Mouse (Mus musculus): ENCODE measurements around the gene Ifitm3.
"Not testable (repeated sequence)": the region's sequence is repeated elsewhere in the genome, so short reads cannot be mapped to it uniquely, and the experiment has no call there.

DNA sequence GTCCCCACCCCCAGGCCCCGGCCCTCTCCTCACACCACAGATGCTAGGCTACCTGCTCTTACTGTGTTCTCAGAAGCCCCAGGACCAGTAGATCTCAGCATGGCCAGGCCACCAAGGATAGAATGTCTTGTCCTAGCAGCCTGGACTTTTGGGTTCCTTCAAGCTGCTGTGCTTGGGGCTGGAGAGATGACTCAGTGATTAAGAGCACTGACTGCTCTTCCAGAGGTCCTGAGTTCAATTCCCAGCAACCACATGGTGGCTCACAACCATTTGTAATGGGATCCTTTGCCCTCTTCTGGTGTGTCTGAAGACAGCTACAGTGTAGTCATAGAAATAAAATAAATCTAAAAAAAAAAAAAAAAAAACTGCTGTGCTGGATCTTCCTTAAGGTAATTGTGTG is 7.3 kb upstream of the Ifitm3 start, which contains the start of gene Ifitm6:
- TF ChIP-seq CTCF (IDR thresholded peaks at IDR 0.05; ENCODE audit: insufficient read depth, low read length); POLR2A (IDR thresholded peaks at IDR 0.05; ENCODE audit: borderline replicate concordance, extremely low read depth, low read depth, low read length): not testable (repeated sequence)

All from lung, adult 2 months (tissue).